Mouse (Mus musculus) gastrocnemius, postnatal 4 days (tissue): ENCODE results near the gene Copa. TPM values are rescaled to one million over a fixed set of nuclear protein-coding genes. Genes with fewer than 3 reads are reported as not detected.

ENCODE experiments used
- DNase-seq, 2 experiments: peaks; one replicate each; pipeline ENCODE4 v3.0.0; 2021 to 2022; ENCODE audit warnings: low spot score in 2 of 2, mixed read lengths in 2 of 2
- long read RNA-seq, 2 experiments: library from polyadenylated mRNA; stranded (forward); transcript quantifications; one replicate each; pipeline ENCODE4 v2.0.0; 2021
- total RNA-seq, 2 experiments: library from RNA; stranded (reverse); gene quantifications; 2 replicates each; pipeline ENCODE4 v1.2.3; 2021

Copa gene
- 100 to 1,000 TPM; 162 to 172 TPM for total RNA-seq
- long read RNA-seq, experiment 1, full-length matches to known transcripts: 94 of 144 reads
- long read RNA-seq, experiment 1, partial matches to known transcripts: 35 of 144 reads
- long read RNA-seq, experiment 1, other reads (novel, unspliced or antisense): 15 of 144 reads
- long read RNA-seq, experiment 2, full-length matches to known transcripts: 126 of 161 reads
- long read RNA-seq, experiment 2, partial matches to known transcripts: 25 of 161 reads
- long read RNA-seq, experiment 2, other reads (novel, unspliced or antisense): 10 of 161 reads

- peak; percentile 72 to 91 for DNase-seq
Observed at GRCm38 (mm10) chr1:172082101-172082898, at the start of gene Copa, which contains the start of gene Ncstn. TSS of gene Copa (plus strand) at chr1:172082529. TSS of gene Ncstn (minus strand) at chr1:172082795.

GRCm38 (mm10) chr1:172046410-172046809 lies 35.9 kb upstream of the Copa start:
- DNase-seq: no peak

DNA sequence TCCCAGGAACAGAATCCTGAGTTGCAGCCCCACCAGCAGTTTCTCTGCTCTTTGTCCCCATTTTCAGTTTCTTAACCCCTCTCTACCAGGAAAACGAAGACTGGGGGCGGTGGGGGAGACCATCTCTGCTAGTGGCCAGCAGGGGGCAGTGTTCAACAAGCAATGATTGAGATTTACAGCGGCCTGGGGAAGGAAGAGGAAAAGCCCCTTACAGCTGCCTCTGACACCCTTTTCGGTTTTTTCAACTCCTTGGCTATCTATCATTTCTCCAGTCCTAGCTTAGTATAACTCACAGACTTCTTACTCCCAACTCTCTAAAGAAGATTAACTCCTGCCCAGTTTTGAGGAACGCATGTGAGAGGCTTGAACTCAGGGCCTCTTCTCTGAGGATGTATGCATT lies 35.4 kb upstream of the Copa start:
- DNase-seq: peak; percentile 58 to 76

- no peak for DNase-seq
Observed at GRCm38 (mm10) chr1:172048241-172048734, 34.0 kb upstream of the Copa start.

GRCm38 (mm10) chr1:172049131-172049782 lies 33.1 kb upstream of the Copa start:
- no peak for DNase-seq

- DNase-seq: no peak
Observed at GRCm38 (mm10) chr1:172052766-172053279, 29.5 kb upstream of the Copa start.

GRCm38 (mm10) chr1:172053541-172054440 lies 28.5 kb upstream of the Copa start:
- DNase-seq: no peak

DNA sequence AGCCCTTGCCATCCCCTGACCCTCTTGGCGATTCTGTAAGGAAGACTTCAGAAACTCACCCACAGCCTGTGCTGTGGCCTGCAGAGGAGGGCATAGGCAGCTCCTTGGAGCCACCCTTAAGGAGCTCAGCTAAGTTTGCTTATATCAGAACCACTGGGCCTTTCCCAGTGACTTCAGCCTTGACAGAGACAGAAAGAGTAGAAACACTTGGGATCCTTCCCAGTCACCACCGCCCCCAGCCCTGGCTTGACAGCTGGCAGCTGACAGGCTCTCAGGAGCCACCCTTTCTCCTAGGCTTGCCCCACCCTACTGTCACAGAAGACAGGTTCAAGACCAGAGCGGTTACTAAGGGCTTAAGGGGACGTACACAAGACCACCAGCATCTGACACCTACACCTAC lies 26.1 kb upstream of the Copa start:
- DNase-seq: no peak

DNA sequence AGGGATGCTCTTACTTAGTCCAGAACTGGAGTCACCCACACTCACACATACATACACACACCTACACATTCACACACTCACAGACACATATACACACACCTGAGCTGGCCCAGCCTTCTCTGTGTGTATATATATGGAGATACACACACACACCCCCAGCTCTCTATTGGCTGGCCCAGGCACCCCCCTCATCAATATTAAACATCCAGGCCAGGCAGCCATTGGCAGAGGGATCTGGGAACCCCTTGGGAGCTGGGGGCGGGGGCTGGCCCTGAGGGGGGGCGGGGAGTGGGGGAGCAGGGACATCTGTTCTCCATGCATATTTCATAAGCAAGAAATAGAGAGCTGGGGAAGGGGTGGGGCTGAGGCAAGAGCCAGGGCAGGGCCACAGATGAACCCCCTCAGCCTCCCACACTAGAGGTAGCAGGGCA lies 24.8 kb upstream of the Copa start, which contains the start of gene Nhlh1:
Nhlh1 (minus strand) TSS at position 83 of the 431 bp plus-strand sequence.
- no peak for DNase-seq

DNA sequence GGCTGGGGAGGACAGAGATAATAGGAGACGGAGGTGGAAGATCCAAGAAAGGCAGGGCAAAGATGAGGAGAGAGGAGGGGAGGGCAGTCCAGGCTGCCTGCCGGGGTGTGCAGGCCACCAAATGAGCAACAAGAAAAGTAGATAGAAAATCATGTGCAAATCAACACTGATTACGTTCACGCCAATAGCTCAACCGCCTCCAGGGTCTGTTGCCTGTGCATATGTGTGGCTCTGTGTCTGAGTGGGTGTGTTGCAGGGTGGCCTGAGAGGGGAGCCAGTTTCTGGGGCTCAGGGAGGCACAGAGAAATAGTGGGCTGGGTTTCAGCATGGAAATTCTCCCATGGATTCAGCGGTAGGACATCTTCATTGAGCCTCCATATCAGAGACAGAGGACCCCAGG lies 24.0 kb upstream of the Copa start:
- no peak for DNase-seq

DNA sequence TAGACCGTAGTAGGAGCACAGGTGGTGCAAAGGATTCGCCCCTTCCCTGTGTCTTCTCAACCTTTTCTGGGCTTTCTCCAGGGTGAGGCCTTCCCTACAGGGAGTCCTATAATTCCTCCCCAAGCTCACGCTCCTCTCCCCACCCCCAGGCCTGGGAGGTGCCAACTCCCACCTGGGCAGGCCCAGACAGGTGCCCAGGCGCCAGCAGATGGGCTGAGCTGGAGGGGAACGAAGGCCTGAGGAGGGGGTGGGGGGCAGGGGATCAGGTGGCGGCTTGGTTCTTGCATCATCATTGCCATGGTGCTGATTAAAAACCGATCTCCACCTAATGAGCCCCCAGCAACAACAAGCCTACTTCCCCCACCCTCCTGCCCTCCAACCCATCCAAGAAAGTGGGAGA lies 23.5 kb upstream of the Copa start:
- no peak for DNase-seq

GRCm38 (mm10) chr1:172060659-172061058 lies 21.7 kb upstream of the Copa start:
- DNase-seq: no peak

DNA sequence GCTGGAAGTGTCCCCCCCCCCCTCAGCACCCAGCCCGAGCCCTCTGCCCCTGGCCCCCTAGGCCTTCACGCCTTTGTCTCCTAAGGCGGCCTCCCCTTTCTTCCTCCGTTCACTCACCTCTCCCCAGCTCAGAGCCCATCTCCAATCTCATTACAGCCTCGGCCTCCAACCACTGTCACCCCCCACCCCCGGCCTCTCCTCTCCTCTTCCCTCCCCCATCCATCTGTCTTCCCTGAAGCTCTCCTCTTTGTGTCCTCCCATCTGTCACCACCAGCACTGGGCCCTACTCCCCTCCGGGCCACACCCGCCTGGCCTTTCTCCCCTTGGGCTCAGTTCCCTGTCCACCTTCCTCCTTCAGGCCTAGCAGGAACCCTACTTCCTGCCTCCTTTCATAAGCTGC lies 21.1 kb upstream of the Copa start:
- DNase-seq: no peak

DNA sequence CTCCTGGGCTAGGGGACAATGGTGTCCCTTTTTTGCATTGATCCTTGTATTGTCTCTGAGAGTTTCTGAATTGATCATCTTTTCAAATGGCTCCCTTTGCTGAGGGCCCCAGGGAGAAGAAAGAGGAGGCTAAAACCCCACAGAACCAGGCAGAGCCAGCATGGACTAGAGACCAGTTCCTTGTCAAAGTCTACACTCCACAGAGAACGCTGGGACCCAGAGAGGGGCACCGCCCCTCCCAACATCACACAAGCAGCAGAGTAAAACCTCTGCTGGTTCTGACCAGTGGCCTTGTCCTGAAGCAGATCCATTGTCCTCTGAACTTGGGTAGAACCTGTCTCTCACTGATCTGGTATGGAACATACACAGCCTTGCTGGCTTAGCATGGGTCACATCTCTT lies 20.2 kb upstream of the Copa start:
- no peak for DNase-seq

DNA sequence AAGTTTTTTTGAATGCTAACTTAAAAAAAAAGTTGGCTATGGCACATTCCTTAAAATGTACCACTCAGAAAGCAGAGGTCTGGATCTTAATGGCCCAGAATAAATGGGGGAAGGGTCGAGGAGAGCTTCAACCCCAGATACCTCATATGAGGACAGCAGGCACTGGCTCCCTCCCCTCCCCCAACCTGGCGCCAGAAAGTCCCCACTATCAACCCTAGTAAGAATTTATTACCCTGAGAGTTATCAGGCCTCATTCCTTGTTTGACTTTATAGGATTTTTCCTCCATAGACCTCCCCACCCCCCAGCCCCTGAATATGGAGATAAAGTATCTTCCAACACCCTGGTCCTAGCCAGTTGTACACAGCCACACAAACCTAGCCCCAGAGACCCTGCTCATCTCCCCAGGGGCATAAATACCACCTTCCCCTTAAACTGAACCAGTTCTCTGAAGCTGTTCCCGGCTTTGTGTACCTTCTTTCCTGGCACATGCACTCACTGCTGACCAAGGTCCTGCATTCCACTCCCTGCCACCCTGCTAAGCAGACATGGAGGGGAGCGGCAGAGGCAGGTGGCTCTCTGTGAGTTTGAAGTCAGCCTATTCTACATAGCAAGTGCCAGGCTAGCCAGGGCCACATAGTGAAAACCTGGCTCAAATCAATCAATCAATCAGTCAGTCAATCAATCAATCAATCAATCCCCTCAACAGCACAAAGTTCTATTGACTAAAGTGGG lies 18.9 kb upstream of the Copa start:
- DNase-seq: no peak

- DNase-seq: peak in 1 of 2 experiments; percentile 34
Observed at GRCm38 (mm10) chr1:172064613-172065141, 17.7 kb upstream of the Copa start.

- no peak for DNase-seq
Observed at GRCm38 (mm10) chr1:172070227-172070626, 12.1 kb upstream of the Copa start.

DNA sequence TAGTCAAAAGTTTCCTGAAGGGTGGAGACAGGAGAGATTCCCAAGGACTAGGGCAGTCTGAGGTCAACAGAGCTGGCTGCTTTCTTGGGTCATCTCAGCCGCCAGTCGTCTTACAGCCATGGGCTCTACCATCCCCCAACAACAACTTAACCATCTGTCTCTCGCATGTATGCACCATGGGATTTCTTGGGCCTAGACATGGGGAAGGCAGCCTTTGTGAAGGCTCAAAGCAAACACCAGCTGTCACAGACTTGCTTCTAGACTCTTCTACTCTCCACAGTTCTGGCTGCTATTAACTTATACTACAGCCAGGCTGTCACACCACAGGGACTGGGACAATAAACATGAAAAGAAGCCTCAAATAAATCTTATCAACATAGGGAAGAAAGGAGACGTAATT lies 10.8 kb upstream of the Copa start:
- no peak for DNase-seq

DNA sequence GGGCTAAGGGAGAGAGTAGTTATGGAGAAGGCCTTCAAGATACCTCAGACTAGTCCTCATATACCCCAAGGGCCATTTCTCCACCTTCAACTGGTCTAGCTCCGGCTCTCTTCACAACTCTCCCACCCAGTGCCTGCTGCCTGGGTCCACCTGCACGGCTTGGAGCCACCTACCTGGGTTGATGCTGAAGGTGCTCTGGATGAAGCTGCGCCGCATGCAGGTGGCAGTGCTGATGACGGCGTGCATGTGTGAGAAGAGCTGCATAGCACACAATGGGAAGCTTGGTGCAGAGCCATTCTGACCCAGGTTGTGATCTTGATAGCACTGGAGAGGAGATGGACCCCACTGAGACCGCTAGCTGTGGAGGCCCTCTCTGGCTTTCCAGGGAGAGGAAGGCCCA lies 9.7 kb upstream of the Copa start:
- no peak for DNase-seq
